Mouse (Mus musculus) brain, embryonic 14.5 days (tissue): ENCODE results near the gene Ccnt2.

Experiments used
- CTCF ChIP-seq: fragments of 200-500 bp; IDR thresholded peaks from 2 replicates; pipeline ENCODE4 v1.5.1; 2012; ENCODE audit warnings: inconsistent platforms, mild to moderate bottlenecking, moderate library complexity, borderline replicate concordance; ENCODE audit not compliant: insufficient read depth, insufficient read length; ENCODE audit errors: extremely low read depth
- POLR2A ChIP-seq: fragments of 200-500 bp; IDR thresholded peaks from 2 replicates; pipeline ENCODE4 v1.6.1; 2012; ENCODE audit warnings: mild to moderate bottlenecking, inconsistent platforms, borderline replicate concordance; ENCODE audit not compliant: poor library complexity, insufficient read depth, insufficient read length, severe bottlenecking; ENCODE audit errors: extremely low read depth

- TF ChIP-seq CTCF, result no peak
- no peak for TF ChIP-seq POLR2A
Measured at GRCm38 (mm10) chr1:127778611-127779010, 4.6 kb downstream of the Ccnt2 start.
